Mouse (Mus musculus): ENCODE measurements at regions not wholly inside any gene's neighbourhood (a gene's known extent, or its start where the extent isn't known, plus 50 kb on each side); places are given as distances from the start of the nearest gene placed in this dataset.

- DNase-seq (ENCODE audit: low read depth) = no peak
These were observed 116.3 kb downstream of the Dkk1 start for GRCm38 (mm10) chr19:30433141-30433540.

- no peak for DNase-seq (ENCODE audit: low read depth)
These were observed 114.3 kb downstream of the Dkk1 start for GRCm38 (mm10) chr19:30435054-30435738.

GRCm38 (mm10) chr19:30450869-30451542 is 98.5 kb downstream of the Dkk1 start:
- DNase-seq (ENCODE audit: low read depth) = no peak

- DNase-seq (ENCODE audit: low read depth) = peak; percentile 6
These were observed 97.9 kb downstream of the Dkk1 start for GRCm38 (mm10) chr19:30451543-30451920.

- no peak for DNase-seq (ENCODE audit: low read depth)
These were observed 96.8 kb downstream of the Dkk1 start for GRCm38 (mm10) chr19:30452671-30453070.

GRCm38 (mm10) chr19:30483436-30483835 is 66.0 kb downstream of the Dkk1 start:
- DNase-seq (ENCODE audit: low read depth) = no peak

GRCm38 (mm10) chr19:30489786-30490185 is 59.7 kb downstream of the Dkk1 start:
- DNase-seq (ENCODE audit: low read depth) = no peak

GRCm38 (mm10) chr19:30490916-30491315 is 58.5 kb downstream of the Dkk1 start:
- no peak for DNase-seq (ENCODE audit: low read depth)

Data from NIH3T3 (cell line).